Mouse (Mus musculus): ENCODE data around the gene Triobp.
"Not testable (repeated sequence)": the region's sequence is repeated elsewhere in the genome, so short reads cannot be mapped to it uniquely, and the experiment has no call there.

Gene Triobp

DNA sequence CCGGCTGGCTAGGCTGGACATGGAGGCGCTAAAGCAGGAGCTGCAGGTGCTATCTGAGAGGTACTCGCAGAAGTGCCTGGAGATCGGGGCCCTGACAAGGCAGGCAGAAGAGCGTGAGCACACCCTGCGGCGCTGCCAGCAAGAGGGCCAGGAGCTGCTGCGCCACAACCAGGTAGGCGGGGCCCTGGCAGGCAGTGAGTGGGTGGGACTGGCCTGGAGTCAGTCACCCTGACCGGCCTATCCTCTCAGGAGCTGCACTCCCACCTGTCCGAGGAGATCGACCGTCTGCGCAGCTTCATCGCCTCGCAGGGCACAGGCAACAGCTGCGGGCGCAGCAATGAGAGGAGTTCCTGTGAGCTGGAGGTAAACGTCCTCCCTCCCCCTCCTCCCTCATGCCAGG, 54.5 kb downstream of the Triobp start:
- no peak for DNase-seq

DNA sequence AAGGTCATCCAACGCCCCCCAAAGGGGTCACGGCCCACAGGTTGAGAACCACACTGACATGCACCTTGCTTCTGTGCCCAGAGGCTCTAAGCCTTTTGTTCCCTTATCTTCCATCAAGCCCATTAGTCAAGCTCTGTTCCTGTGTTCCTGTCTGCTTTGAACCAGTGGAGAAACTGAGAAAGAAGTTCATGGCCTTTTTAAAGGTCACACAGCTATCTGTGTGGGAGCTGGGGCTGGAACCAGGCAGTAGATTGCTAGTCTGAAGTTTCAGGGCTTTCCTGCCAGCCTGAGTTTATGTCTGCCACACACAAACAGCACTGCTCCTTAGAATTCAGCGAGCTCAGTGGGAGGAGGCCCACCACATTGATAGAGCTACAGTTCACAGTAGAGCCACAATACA, 55.6 kb downstream of the Triobp start:
- no peak for DNase-seq

DNA sequence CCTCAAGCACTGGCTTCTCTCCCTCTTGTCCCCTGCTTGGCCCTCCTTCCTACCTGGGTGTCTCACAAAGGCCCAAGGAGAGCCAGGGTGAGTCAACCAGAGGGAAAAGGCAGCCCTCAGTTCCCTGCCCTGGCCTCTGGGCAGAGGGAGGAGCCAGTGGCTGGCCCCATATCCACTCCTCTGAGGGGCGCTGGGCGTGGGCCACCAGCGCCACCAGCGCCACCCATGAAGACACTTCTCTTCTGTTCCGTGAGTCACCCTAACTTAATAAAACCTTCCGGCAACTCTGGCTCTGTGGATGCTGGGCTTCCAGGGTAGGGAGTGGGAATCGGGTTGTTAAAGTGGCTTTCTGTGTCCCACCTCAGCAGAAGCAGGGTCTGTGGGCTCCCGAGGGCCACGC, 58.1 kb downstream of the Triobp start:
- DNase-seq, result no peak

DNA sequence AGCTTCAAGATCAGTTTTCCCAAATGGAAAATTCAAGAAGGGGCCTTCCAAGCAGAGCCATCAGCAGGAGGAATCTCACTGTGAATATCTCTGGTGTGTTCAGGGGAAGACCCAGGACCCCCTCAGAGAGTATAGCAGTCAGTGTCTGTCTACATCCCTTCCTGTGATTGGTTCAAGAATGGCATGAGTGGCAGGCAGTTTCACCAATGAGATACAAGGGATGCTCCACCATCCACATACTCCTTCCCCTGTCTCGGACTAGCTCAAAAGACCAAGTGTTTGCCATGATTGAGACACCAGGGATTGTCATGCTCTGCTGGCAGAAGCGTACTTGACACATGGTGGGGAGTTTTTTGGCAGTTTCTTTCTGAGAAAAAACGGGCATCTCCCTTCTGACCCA, 59.1 kb downstream of the Triobp start:
- no peak for DNase-seq

DNA sequence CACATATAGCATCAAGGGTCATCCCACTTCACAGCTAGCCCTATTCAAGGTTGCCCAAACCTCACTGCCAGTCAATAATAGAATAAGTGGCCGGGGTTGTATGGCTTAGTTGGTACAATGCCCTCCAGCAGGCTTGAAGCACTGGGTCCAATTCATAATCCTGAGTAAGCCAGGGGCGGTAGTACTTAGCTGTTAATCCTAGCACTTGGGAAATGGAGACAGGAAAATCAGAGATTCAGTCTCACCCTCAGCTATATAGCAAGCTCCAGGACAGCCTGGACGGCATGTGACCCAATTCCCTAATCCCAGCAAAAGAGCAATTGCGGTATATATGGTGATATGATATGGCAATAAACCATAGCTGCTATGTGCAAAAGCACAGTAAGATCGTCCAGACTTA, 59.5 kb downstream of the Triobp start:
- DNase-seq, result no peak

DNA sequence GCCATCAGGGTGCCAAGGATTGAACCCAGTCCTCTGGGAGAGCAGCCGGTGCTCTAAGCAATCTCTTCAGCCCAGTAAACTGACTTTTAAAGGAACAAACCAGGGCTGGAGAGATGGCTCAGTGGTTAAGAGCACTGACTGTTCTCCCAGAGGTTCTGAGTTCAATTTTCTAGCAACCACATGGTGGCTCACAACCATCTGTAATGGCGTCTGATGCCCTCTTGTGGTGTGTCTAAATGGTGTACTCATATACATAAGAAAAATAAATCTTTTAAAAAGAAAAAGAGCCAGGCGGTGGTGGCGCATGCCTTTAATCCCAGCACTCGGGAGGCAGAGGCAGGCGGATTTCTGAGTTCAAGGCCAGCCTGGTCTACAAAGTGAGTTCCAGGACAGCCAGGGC, 60.3 kb downstream of the Triobp start:
- not testable (repeated sequence) for DNase-seq

DNA sequence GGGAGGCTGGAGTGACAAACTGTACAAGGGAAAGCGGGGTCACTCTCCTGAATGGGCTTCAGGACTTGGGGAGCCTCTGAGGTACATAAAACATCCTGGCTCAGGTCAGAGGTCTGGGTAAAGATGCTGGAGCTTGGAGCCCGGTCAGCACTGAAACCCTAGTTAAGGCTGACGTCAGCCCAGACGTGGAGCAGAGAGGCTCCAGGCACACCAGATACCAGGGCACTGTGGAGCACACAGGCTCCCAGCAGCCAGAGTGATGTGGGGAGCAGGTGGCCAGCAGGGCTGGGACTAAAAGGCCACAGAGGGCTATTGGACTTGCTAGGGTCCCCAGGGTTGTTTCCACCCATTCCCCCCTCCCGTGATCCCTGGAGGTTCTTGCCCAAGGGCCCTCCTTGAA, 62.2 kb downstream of the Triobp start:
- no peak for DNase-seq

DNA sequence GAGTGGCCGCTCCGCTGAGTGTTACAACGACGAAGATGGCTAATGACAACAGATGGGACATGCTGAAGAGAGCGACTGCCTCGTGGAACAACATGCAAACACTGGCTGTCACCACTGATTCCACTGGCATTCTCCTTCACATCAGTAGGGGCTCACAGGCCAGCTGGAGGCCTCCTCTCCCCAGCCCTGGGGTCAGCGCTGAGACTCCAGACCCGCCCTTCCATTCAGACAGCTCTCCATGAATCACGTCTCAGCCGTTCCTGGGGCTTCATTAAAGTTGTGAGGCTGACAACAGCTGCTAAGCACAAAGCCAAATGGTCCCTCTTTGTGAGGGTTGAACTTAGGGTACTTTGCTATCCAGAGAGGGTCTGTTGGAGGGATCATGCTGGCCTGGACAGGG, 64.0 kb downstream of the Triobp start:
- no peak for DNase-seq

DNA sequence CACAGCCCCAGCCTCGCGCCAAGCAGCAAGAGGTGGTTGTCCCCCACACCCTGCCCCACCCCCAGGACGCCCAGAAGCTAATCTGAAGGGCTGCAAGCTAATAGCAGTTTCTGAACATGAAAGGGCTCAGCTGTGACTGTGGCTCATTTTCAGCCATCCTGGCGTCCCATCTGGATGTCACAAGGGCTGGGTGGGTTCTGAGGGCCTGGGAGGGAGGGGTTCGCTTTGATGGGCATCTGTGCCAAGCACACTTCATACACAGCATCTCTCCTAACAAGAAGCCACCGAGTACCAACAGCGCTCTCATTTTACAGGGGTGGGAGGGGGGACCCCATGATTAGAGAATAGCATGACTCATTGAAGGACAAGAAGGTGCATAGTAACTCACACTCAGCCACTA, 65.9 kb downstream of the Triobp start:
- DNase-seq, result no peak

DNA sequence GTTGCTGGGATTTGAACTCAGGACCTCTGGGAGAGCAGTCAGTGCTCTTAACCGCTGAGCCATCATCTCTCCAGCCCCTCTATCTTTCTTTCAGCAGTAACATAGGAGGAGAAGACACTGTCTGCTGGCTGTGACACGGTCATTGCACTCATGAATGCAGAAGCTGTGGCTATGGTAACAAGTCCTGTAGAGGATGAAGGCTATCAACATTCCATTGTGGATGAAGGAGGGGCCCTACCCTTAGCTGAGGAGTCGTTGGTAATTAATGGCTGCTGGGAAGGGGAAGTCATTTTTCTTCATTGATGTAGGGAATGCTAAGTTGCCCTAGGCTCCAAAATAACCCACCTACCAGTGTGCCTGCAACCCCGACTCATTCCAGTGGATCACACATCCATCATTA, 70.7 kb downstream of the Triobp start:
- no peak for DNase-seq

DNA sequence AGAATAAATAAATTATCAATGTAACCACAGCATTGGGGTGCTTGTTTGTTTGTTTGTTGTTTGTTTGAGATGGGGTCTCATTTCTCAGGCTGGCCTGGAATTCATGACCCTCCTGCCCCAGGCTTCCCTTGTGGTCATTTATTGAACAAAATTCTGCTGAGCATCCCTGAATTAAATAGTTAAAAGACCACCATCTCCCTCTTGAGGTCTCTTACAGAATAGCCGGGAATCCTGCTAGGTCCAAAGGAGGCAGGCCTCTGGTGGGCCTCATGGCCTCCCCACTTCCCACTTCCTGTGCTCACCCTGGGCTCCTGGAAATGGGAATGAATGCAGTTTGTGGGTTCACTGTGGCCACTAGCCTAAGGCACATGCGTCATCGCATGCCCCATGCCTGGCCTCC, 71.4 kb downstream of the Triobp start:
- DNase-seq, result no peak

DNA sequence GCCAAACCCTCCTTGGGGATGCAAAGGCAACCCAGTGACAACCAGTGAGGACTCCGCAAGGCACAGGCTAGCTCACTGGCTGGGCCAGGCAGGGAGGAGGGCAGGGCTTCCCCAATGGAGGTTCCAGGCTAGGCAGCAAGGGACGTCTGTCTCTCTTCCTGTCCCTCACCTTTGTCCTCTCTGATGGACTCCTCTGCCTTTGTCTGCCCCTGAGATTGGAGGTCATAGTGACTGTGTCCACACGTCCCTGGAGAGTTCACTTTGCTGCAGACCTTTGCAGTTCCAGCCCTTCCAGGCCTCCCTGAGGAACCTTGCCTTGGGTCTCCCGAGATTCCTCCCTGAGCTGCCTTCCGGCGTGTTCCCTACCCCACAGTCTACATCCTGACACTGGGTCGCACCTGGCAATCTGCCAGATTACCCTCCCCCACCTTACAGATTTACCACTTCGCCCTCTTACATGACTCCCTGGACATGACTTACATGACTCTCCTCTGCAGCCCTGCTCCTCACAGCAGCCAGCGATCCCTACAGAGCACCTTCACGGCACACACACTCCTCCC, 75.2 kb downstream of the Triobp start:
- DNase-seq, result no peak

DNA sequence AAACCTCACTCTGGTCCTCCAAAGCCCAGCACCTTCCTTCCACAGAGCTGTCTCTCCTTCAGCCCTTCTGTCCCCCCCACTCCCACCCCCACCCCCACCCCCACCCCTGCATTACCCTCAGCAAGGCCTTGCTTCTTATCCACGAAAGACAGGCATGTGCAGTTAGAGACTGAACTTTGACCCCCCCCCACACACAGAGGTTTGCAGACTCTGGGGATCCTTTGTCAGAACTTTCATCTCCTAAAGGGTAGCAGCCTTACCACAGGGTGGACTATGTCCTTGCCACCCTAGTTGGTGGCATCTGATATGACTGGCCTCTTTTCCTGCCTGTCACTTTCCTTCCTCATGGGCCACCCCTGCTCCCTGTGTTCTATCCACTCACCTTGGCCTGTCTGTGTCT, 75.8 kb downstream of the Triobp start:
- no peak for DNase-seq

DNA sequence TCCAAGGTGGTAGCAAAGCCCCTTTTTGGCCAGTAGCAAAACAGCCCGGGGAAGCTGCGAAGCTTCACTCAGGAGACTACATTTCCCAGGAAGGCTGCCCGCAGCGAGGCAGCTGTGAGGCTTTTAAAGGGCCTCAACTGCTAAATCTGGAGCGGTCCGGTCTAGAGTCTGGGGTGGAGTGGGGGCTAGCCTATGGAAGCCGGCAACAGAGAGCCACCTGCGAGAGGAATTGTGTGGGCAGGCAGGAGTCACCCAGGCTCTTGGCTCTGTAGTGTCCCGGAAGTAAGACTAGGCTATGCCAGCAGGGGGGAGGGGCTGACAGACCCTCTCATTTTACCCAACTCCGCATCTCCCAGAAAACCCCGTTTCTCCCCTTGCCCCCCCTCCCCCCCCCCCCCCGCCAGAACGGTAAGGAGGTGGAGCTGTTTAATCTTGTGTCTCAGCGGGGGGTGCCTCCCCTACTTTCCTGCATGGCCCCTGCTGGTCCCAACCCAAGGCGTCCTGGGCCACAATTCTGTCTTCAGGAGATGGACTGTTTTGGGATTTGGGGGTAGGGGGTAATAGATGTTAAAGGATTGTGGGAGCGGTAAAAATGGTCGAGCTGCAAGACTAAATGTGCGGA, 78.3 kb downstream of the Triobp start:
- no peak for DNase-seq

DNA sequence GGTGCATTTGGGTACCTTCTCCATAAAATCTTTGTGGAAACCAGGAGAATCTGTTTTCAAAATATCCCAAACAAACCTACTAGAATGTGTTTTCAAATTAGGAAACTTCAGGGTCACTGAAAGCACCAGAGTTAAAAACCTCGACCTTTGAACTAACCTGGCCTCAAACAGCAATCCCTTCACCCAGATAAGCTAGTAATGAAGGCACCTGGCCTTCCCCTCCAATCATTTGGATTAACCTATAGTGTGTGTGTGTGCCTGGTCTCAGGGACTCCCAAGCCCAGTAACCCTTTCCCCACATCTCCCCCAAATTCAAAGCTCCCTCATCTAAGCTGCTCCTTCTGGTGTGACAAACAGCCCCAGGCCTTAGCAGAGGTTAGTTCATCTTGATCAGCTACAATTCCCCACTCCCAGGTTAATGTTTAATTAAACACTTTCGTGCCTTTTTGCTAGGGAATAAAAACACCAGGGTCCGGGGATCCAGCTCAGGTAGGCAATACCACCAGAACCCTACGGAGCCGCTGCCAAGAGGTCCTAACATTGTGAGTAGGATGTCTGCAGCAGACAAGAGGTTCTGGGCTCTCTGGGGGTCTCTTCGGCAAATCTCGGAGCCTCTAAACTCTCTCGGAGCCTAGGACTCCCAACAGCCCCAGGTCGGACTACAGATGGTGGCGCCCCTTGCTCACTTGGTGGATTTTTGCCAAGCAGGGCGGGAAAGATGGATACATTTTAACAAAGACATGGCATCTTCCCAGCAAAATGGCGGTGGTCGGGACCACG, 79.2 kb downstream of the Triobp start:
- no peak for DNase-seq

DNA sequence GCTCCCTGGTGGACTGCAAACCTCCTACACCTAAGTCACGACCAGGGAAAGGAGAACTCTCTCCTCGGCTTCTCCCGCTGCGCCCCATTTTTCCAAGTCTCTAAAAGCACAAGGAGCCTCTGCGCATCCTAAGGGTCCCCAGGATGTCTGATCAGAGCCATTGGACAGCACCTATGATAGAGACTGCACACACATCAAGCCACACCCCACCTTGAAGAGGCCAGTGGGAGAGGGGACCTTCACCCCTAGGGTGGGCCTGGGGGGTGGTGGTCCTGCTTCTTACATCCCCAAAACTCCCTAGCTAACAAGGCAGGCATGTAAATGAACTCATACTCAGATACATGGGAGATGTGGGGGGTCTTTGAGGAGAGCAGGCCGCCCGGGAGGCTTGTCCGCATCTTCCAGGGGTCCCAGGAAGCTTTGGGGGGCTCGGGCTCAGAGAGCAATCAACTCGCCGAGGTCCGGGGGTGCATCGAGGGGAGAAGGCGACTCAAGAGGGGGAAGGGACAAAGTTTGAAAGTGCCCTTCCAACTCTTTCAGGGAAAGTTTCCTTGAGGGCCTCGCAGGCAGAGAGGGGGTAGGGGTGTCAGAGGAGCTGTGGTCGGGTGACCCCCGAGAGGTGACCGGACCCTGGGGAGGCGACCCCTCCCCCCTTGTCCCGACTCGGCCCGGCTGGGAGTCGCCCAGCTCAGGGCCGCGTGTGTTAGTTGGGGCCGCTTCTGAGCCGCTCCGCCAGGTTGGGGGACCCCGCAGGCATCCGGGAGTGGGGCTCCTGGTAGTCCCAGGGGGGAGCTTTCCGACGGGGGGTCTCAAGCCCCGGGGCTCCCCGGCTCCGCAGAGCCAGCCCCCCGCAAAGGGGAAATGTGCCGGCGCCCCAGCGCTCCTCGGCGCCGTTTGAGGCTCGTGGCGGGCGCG, 80.0 kb downstream of the Triobp start:
- peak in 1 of 2 experiments; percentile 18 for DNase-seq

DNA sequence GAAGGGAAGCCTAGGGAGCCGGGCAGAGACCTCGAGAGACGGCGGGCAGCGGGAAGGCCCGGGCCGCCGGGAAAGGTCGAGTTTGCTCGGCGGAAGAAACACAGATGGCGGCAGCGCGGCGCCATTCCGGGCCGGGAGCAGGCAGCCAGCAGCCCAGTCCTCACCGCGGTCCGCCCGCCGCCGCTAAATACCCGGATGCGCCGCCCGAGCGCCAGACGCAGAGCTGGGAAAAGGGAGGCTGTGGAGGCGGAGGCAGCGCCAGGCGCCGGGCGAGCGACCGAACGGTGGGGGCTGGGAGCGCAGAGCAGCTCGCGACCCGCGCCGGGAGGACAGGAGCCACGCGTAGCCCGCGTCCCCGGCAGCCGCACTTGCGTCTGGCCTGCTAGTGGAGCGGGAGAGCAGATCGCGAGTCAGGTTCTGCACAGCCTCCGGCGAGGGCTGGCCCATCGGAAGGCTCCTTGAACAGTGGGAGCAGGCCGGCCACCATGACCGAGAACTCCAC, 80.8 kb downstream of the Triobp start, which contains the start of gene H1f0:
TSS of gene H1f0 (plus strand) at position 214 of the 502 bp plus-strand sequence.
- peak; percentile 49 to 72 for DNase-seq

DNA sequence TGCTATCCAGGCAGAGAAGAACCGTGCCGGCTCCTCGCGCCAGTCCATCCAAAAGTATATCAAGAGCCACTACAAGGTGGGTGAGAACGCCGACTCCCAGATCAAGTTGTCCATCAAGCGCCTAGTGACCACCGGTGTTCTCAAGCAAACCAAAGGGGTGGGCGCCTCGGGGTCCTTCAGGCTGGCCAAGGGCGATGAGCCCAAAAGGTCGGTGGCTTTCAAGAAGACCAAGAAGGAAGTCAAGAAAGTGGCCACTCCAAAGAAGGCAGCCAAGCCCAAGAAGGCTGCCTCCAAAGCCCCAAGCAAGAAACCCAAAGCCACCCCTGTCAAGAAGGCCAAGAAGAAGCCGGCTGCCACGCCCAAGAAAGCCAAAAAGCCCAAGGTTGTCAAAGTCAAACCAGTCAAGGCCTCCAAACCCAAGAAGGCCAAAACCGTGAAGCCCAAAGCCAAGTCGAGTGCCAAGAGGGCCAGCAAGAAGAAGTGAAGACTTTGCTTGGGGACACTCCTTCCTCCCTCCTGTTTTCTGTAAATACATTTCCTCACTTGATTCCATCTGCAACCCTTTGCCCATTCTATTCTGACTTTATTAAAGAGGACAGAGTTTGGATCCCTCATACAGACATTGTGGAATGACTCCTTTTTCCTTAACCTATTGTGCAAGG, 81.4 kb downstream of the Triobp start:
- DNase-seq, result no peak

DNA sequence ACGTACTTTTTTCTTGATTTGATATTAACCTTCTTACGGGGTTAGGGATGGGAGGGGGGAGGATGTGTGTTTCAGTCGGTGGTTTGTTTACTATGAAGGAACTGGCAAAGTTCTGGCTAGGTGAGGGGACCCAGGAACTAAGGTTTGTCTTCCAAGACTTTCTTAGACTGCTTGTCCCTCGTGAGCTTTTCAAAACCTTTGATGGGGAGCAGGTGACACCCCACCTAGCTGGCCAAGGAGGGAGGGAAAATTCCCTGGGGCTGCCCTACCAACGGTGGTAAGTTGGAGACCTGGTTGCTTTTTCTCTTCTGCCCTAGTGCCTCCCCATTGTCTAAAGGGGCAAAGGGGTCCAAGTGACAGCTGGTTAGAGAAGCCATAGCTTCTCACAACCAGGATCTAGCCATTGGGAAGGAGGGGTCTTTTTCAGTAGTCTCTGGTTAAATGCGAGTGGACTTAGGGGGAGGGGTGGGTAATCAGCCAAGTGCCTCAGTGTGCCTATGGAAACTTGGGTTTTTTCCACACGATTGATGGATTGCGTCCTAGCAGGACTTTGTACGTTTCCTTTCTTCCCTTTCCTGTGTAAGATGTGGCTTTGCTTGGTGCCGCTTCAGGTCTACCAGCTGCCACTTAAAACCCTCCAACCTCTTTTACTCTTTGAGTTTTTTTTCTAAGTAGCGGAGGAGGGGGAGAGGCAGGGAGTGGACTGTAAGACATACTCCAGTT, 82.2 kb downstream of the Triobp start:
- DNase-seq, result no peak

DNA sequence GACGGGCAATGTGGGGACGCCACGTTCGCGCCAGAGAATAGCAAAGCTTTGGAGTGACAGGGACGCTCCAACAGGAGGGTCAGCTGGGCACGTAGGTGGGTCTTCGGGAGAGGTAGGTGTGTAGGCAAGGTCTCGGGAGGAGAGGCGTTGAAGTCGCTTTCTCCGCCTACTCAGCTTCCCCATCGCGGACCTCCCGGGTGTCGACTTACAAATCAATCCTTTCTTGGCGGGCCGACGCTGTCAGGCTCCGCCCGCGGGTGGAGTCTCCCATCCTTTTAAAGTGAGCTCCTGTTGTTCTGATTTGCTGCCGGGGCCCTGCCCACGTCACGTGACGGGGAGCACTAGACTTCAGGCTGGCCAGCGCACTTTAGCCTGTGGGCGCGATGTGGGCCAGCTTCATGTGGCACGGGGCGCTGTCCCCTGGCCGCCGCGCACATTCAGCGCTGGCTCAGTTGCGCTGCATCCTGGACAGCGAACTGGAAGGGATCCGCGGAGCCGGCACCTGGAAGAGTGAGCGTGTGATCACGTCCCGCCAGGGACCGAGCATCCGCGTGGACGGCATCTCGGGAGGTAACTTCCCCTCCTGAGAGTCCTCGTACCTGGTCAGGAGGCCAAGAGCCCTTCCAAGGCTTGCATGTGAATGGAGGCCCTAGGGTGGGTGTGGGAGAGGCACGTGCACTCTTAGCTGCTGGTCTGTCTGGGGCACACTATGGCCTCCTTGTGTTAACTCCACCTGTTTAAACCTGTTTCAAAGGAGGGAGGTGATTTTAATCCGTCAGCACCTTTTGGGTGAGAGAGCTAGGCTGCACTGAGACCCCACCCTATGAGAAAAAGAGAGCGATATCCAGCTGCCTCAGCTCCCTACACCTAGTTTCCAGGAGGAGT, 83.3 kb downstream of the Triobp start:
- DNase-seq, result peak; percentile 55 to 57

DNA sequence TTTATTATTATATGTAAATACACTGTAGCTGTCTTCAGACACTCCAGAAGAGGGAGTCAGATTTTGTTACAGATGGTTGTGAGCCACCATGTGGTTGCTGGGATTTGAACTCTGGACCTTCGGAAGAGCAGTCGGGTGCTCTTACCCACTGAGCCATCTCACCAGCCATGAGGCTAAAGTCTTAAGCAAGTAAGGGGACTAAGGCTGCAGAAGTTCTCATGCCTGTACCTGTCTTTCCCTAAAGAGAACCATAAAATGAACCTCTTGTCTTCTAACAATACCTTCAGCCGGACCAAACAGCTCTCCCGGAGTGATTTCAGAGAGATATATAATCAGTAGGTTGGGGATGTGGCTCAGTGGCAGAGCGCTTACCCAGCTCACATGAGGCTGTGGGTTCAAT, 84.4 kb downstream of the Triobp start:
- not testable (repeated sequence) for DNase-seq

All from spleen, adult 18-20 months (tissue).